Mouse (Mus musculus): ENCODE data around the gene Ank3.

The Ank3 gene

DNA sequence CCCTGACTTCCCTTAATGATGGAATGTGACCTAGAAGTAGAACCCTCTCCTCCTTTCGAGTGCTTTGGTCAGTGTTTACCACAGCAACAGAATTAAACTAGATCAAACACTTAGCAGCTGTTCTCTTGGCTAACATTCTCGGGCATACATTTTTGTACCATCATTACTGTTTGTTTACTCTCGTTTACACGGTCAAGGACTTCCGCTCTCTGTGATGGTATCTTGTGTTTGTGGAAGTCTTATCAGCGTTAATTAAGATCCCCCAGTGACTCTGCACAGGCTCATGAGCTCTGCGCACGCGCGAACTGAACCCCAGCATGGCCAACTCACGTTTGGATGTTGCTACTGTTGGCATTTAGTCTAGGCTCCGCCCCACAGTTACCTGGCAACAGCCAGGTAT, 16.3 kb downstream of the Ank3 start:
- DNase-seq: no peak

DNA sequence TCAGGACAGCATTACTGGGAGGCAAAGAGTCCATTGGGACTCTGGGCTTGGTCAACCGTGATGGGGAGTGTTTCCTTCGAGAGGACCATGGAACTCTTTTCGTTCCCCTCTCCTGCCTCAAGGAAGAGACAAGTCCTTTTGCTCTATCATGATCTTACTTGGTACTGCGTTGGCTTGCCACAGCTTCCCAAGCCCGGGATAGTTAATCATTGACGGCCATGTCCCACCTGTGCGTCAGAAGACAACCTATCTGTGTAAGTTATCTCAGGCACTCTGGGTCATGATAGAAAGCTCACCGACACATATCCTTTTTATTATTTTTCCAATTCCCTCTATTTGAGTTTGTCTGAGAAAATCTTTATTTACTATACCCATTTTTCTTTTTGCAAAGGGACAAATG, 20.1 kb downstream of the Ank3 start:
- no peak for DNase-seq

DNA sequence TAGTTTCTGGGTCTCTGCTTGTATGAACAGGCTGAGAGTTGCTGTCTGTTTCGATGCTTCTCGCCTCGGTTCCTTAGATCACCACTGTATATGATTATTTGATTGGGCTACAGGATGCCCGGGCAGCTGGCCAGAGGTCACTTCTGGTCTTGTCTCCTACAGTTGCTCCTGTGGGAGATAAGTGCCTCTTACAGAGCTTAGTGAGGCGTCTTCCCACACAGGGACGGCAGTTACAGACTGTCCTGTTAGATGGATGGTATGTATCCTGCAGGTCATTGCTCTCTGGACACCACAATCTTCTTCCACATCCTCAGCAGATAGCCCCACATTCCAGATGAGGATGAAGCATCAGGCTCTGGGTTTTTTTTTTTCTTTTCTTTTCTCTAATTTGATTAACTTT, 21.7 kb downstream of the Ank3 start:
- no peak for DNase-seq

DNA sequence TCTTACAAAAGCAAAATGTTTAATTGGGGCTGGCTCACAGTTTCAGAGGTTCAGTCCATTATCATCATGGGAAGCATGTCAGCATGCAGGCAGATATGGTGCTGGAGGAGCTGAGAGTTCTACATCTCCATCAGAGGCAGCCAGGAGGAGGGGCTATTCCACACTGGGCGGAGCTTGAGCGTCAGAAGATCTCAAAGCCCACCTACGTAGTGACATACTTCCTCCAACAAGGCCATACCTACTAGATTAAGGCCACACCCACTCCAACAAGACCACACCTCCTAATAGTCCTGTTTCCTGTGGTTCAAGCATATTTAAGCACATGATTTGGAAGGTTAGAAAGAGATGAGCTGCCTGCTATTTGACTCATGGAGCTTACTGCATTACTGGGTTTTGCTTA, 25.5 kb downstream of the Ank3 start:
- no peak for DNase-seq

- DNase-seq: no peak
Measured at GRCm38 (mm10) chr10:69430138-69430537, 31.6 kb downstream of the Ank3 start.

- DNase-seq: no peak
Measured at GRCm38 (mm10) chr10:69431101-69431500, 32.5 kb downstream of the Ank3 start.

GRCm38 (mm10) chr10:69435213-69435612, 36.6 kb downstream of the Ank3 start:
- no peak for DNase-seq

GRCm38 (mm10) chr10:69439449-69439848, 40.9 kb downstream of the Ank3 start:
- no peak for DNase-seq

DNA sequence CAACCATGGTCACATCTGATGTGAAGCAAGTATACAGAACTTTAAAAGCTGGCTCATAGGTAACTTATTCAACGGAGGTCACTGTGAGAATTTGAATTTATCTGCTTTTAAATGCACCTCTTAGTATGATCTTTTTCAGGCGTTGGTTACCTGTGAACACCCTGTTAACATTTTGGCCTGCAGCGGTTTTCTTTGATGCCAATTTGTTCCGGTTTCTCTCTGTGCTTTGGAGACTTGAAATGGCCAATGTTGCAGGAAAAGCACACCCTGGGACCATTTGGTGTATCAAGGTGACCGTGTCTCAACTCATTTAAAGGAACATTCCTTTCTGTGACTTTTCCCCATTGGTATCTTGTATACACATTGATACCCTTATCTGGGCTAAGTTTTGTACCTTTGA, 46.0 kb downstream of the Ank3 start:
- DNase-seq: no peak

DNA sequence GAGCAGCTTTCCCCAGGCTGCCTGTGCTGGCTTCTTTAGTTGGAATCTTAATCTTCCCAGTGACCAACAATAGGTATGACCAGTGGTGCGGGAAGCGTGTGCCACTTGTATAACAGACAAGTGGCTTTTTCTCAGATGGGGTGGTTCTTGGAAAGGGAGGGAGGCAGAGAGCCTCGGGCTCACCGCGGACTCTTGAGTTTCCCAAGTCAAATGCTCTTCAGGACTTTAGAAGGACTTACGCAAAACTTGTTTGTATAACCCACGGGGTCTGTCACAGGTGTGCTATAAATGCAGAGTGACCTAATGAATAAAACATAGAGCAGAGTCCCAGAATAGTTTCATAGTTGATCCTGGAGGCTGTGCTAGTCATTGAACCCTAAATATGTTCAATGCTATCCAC, 47.4 kb downstream of the Ank3 start:
- DNase-seq: no peak

DNA sequence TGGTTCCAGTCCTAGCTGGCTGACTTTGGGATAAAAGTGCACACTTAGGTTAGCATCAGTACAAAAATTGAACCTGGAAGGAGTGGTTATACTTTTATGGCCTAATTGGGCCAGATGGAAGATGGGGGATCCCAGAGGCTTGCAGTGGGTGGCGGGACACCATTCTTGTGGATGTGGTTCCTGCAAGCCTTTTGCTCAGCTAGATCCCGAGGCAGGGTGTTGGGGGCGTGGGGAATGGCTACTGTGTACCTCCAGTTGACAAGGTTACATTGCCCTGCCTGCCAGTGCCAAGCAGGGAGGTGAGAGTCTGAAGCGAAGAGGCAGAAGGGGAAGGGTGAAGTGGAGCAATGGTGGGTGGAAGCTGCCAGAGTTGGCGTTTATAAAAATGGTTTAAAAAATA, 48.0 kb downstream of the Ank3 start:
- no peak for DNase-seq

DNA sequence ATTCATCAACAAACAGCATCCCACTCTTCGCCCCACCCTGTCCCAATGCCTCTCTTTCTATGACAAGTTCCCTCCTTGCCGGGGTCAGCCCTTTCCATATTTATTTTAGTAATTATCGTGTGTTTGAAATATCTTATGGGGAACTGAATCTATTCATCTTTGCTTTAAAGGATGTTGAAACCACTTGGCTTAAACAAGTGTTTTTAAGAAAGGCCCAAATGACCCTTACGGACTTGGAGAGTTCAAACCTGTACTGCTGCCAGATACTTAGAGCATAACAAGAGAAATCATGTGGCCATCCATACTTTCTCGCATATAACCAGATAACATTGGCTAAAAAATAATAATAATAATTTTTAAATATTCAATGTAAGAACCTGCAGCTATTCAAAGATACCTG, 48.7 kb downstream of the Ank3 start:
- no peak for DNase-seq

DNA sequence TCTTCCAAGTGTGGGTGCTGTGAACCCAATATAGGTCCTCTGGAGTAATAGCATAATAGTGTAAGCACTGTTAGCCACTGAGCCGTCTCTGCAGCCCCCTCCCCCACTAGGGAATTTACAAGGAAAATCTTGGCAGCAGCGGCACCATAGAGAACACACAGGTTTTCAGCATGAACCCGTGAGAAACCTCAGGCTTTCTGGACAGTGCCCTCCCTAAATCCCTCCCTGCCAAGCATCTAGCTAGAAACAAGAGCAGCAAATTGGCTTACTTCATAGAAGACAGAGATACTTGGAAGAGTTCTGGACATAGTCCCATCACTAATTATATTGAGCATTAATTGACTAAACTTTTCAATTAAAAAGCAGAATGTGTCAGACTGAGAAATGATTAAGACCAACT, 49.6 kb downstream of the Ank3 start:
- no peak for DNase-seq

- no peak for DNase-seq
Measured at GRCm38 (mm10) chr10:69451006-69451405, 52.4 kb downstream of the Ank3 start.

- DNase-seq: peak; percentile 65
Measured at GRCm38 (mm10) chr10:69452180-69452977, 53.8 kb downstream of the Ank3 start.

DNA sequence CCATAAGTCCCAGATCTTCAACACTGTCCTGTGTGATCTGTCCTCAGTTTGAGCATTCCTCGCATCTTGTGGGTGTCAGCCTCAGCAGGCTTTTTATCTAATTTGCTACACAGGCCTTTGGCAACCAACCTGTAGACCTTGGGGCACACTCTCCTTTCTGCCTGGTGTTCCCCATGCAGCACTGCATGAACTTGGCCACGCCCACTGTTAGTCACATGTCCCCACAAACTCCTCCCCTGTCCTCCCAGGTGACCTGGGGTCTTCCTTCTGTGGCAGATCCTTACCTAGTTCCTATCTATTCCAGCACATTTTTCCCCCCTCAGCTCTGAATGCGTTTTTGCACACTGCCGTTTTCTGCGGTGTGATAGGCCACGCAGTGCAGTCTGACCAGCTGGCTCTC, 55.0 kb downstream of the Ank3 start:
- DNase-seq: peak; percentile 8

DNA sequence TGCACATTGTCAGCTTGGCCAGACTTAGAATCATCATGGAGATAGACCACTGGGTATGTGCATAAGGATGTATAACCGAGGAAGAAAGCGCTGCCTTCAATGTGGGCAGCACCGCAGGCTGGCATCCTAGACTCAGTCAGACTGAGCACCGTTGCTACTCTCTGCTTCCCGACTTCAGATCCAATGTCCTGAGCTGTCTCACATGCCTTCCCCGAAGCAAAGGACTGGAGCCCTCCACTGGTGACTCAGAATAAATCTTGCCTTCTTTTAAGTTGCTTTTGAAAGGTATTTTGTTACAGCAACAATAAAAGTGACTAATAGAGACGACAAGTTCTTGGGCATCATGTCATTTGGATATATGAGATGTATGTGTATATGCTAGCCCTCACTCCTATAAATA, 55.9 kb downstream of the Ank3 start:
- no peak for DNase-seq

DNA sequence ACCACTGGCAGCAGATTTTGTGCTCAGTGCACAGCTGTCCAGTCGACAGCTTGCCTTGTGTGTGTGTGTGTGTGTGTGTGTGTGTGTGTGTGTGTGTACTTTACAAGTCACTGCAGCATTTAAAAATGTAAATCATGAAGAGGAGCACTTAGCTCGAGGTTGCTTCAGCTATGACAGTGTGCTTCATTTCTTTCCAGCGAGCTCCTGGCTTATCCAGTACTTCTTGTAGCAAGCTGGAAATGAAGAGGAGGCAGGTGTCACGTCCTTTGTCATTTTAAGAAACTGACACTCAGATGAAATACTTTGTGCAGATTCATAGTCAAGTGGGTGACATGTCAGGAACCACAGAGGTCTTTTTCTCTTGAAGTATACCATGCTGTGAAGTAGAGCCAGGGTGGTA, 66.3 kb downstream of the Ank3 start:
- no peak for DNase-seq

GRCm38 (mm10) chr10:69465558-69466200, 67.1 kb downstream of the Ank3 start:
- no peak for DNase-seq

GRCm38 (mm10) chr10:69466201-69466585, 67.6 kb downstream of the Ank3 start:
- DNase-seq: no peak

- no peak for DNase-seq
Measured at GRCm38 (mm10) chr10:69466586-69466985, 68.0 kb downstream of the Ank3 start.

GRCm38 (mm10) chr10:69467182-69467581, 68.6 kb downstream of the Ank3 start:
- no peak for DNase-seq

- no peak for DNase-seq
Measured at GRCm38 (mm10) chr10:69471841-69472240, 73.3 kb downstream of the Ank3 start.

DNA sequence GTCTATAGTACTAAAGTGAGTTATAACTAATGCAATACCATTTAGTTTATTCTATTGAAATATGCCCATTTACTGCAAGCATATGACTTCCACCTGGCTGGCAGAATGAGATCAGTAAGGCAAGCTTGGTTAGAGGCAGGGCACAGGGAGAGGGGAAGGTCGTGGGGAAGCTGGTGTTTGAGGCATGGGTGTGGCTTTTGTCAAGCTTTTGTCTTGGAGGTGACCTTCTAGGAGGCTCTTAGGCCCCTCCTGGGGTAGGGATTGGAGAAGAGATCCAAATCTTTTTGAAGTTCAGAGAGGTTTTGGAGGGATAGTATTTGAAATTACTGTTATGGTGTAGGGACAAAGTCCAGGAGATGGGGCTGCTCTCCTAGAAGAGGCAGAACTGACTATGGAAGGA, 78.3 kb downstream of the Ank3 start:
- DNase-seq: no peak

DNA sequence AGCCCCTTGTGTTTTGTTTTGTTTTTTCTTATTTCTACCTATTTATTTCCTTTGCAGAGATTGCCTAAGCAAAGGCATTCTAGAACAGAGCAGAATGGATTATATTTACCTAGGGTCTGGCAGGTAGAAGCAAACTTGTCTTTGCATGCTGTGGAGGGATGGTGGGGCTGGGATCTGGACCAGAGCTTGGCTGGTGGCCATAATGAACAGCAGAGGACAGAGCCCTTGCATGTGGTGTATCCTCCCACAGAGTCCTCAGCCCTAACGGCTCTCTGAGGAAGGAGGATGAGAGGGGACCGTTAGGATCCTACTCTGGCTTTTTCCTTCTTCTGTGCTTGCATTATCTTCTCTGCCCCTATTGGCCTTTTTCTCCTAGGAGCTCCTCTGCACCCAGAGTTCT, 79.1 kb downstream of the Ank3 start:
- DNase-seq: no peak

Measured in thymus, postnatal 4 days (tissue).